Mouse (Mus musculus): ENCODE data around the gene Ren1. TPM values are rescaled to one million over a fixed set of nuclear protein-coding genes. Genes with fewer than 3 reads are reported as not detected.
A peak's percentile ranks its signal among the peaks of the same experiment; 100 is the strongest.

The Ren1 gene
- polyA plus RNA-seq, 1 experiment from 2014 or later = 1.4 TPM

GRCm38 (mm10) chr1:133347693-133348520 lies 2.4 kb upstream of the Ren1 start:
- no peak overlapping the region for H3K9ac ChIP-seq (replicated peaks; ENCODE audit: low read depth, low read length)
- H3K9me3 ChIP-seq (ENCODE audit: control insufficient read depth, low read depth, low read length) = no peaks in the 10 kb centered on the region
- H3K4me3 ChIP-seq (ENCODE audit: low read depth, low read length) = no peak overlapping the region
- ATAC-seq (ENCODE audit: insufficient number of reproducible peaks, insufficient read depth, low FRiP score, low read depth) = no peak
- H3K27ac ChIP-seq (ENCODE audit: low read length) = no peak overlapping the region
- no peaks in the 10 kb centered on the region for H3K4me1 ChIP-seq (ENCODE audit: control insufficient read depth, insufficient read depth, low read length)
- WGBS = 59% methylated on average over 11 of the region's 11 CpGs
- H3K27me3 ChIP-seq (ENCODE audit: control insufficient read depth, insufficient read depth, low read length) = no peaks in the 10 kb centered on the region
- H3K36me3 ChIP-seq (ENCODE audit: control insufficient read depth, insufficient read depth, low read length) = no peaks in the 10 kb centered on the region
- H3K4me2 ChIP-seq (replicated peaks; ENCODE audit: low read depth, low read length) = no peak overlapping the region

GRCm38 (mm10) chr1:133351762-133352161 lies 1.5 kb downstream of the Ren1 start:
- Histone ChIP-seq H3K4me1 (ENCODE audit: control insufficient read depth, insufficient read depth, low read length) (no peaks in the 10 kb centered on the region), H3K36me3 (ENCODE audit: control insufficient read depth, insufficient read depth, low read length) (no peaks in the 10 kb centered on the region), H3K9ac (replicated peaks; ENCODE audit: low read depth, low read length) (no peak overlapping the region), H3K4me3 (ENCODE audit: low read depth, low read length) (no peak overlapping the region), H3K4me2 (replicated peaks; ENCODE audit: low read depth, low read length) (no peak overlapping the region), H3K27me3 (ENCODE audit: control insufficient read depth, insufficient read depth, low read length) (no peaks in the 10 kb centered on the region), H3K9me3 (ENCODE audit: control insufficient read depth, low read depth, low read length) (no peaks in the 10 kb centered on the region), H3K27ac (ENCODE audit: low read length) (no peak overlapping the region)
- 59% methylated on average over 9 of the region's 9 CpGs for WGBS
- no peak for ATAC-seq (ENCODE audit: insufficient number of reproducible peaks, insufficient read depth, low FRiP score, low read depth)

- WGBS = 54% methylated on average over 12 of the region's 12 CpGs
- no peak overlapping the region for H3K27ac ChIP-seq (ENCODE audit: low read length)
- H3K36me3 ChIP-seq (ENCODE audit: control insufficient read depth, insufficient read depth, low read length) = no peaks in the 10 kb centered on the region
- no peaks in the 10 kb centered on the region for H3K27me3 ChIP-seq (ENCODE audit: control insufficient read depth, insufficient read depth, low read length)
- no peak overlapping the region for H3K4me2 ChIP-seq (replicated peaks; ENCODE audit: low read depth, low read length)
- H3K4me1 ChIP-seq (ENCODE audit: control insufficient read depth, insufficient read depth, low read length) = no peaks in the 10 kb centered on the region
- H3K9ac ChIP-seq (replicated peaks; ENCODE audit: low read depth, low read length) = no peak overlapping the region
- no peak overlapping the region for H3K4me3 ChIP-seq (ENCODE audit: low read depth, low read length)
- ATAC-seq (ENCODE audit: insufficient number of reproducible peaks, insufficient read depth, low FRiP score, low read depth) = no peak
- H3K9me3 ChIP-seq (ENCODE audit: control insufficient read depth, low read depth, low read length) = no peaks in the 10 kb centered on the region
Observed at GRCm38 (mm10) chr1:133353371-133353809, 3.1 kb downstream of the Ren1 start.

GRCm38 (mm10) chr1:133355469-133355868 lies 5.2 kb downstream of the Ren1 start:
- no peak overlapping the region for H3K27ac ChIP-seq (ENCODE audit: low read length)
- no peak overlapping the region for H3K4me3 ChIP-seq (ENCODE audit: low read depth, low read length)
- no peaks in the 10 kb centered on the region for H3K4me1 ChIP-seq (ENCODE audit: control insufficient read depth, insufficient read depth, low read length)
- no peaks in the 10 kb centered on the region for H3K9me3 ChIP-seq (ENCODE audit: control insufficient read depth, low read depth, low read length)
- no peaks in the 10 kb centered on the region for H3K27me3 ChIP-seq (ENCODE audit: control insufficient read depth, insufficient read depth, low read length)
- no peaks in the 10 kb centered on the region for H3K36me3 ChIP-seq (ENCODE audit: control insufficient read depth, insufficient read depth, low read length)
- no peak for ATAC-seq (ENCODE audit: insufficient number of reproducible peaks, insufficient read depth, low FRiP score, low read depth)
- no peak overlapping the region for H3K9ac ChIP-seq (replicated peaks; ENCODE audit: low read depth, low read length)
- no peak overlapping the region for H3K4me2 ChIP-seq (replicated peaks; ENCODE audit: low read depth, low read length)
- WGBS = 39% methylated on average over 5 of the region's 5 CpGs

GRCm38 (mm10) chr1:133355912-133356311 lies 5.6 kb downstream of the Ren1 start:
- Histone ChIP-seq H3K4me1 (ENCODE audit: control insufficient read depth, insufficient read depth, low read length) (no peaks in the 10 kb centered on the region), H3K4me3 (ENCODE audit: low read depth, low read length) (no peak overlapping the region), H3K4me2 (replicated peaks; ENCODE audit: low read depth, low read length) (no peak overlapping the region), H3K27me3 (ENCODE audit: control insufficient read depth, insufficient read depth, low read length) (no peaks in the 10 kb centered on the region), H3K27ac (ENCODE audit: low read length) (no peak overlapping the region), H3K9me3 (ENCODE audit: control insufficient read depth, low read depth, low read length) (no peaks in the 10 kb centered on the region), H3K9ac (replicated peaks; ENCODE audit: low read depth, low read length) (no peak overlapping the region), H3K36me3 (ENCODE audit: control insufficient read depth, insufficient read depth, low read length) (no peaks in the 10 kb centered on the region)
- WGBS = 47% methylated on average over 15 of the region's 15 CpGs
- ATAC-seq (ENCODE audit: insufficient number of reproducible peaks, insufficient read depth, low FRiP score, low read depth) = 0 out of 2 replicates have a peak, but pooled peaks have one; percentile 38

GRCm38 (mm10) chr1:133356330-133356729 lies 6.0 kb downstream of the Ren1 start:
- Histone ChIP-seq H3K4me1 (ENCODE audit: control insufficient read depth, insufficient read depth, low read length) (no peaks in the 10 kb centered on the region), H3K4me3 (ENCODE audit: low read depth, low read length) (no peak overlapping the region), H3K4me2 (replicated peaks; ENCODE audit: low read depth, low read length) (no peak overlapping the region), H3K9ac (replicated peaks; ENCODE audit: low read depth, low read length) (no peak overlapping the region), H3K36me3 (ENCODE audit: control insufficient read depth, insufficient read depth, low read length) (no peaks in the 10 kb centered on the region), H3K27me3 (ENCODE audit: control insufficient read depth, insufficient read depth, low read length) (no peaks in the 10 kb centered on the region), H3K27ac (ENCODE audit: low read length) (no peak overlapping the region), H3K9me3 (ENCODE audit: control insufficient read depth, low read depth, low read length) (no peaks in the 10 kb centered on the region)
- 0 out of 2 replicates have a peak, but pooled peaks have one; percentile 10 for ATAC-seq (ENCODE audit: insufficient number of reproducible peaks, insufficient read depth, low FRiP score, low read depth)
- 48% methylated on average over 8 of the region's 8 CpGs for WGBS

- H3K36me3 ChIP-seq (ENCODE audit: control insufficient read depth, insufficient read depth, low read length) = no peaks in the 10 kb centered on the region
- no peak overlapping the region for H3K4me2 ChIP-seq (replicated peaks; ENCODE audit: low read depth, low read length)
- H3K9ac ChIP-seq (replicated peaks; ENCODE audit: low read depth, low read length) = no peak overlapping the region
- H3K27me3 ChIP-seq (ENCODE audit: control insufficient read depth, insufficient read depth, low read length) = peaks cover 5% of the 10 kb centered on the region
- no peak overlapping the region for H3K4me3 ChIP-seq (ENCODE audit: low read depth, low read length)
- H3K9me3 ChIP-seq (ENCODE audit: control insufficient read depth, low read depth, low read length) = no peaks in the 10 kb centered on the region
- H3K4me1 ChIP-seq (ENCODE audit: control insufficient read depth, insufficient read depth, low read length) = peaks cover 3% of the 10 kb centered on the region; the same call in 1 of the 2 replicates
- WGBS = 88% methylated on average over 6 of the region's 6 CpGs
- ATAC-seq (ENCODE audit: insufficient number of reproducible peaks, insufficient read depth, low FRiP score, low read depth) = no peak
- no peak overlapping the region for H3K27ac ChIP-seq (ENCODE audit: low read length)
Observed at GRCm38 (mm10) chr1:133361006-133361405, 10.7 kb downstream of the Ren1 start.

GRCm38 (mm10) chr1:133362103-133362502 lies 11.8 kb downstream of the Ren1 start:
- Histone ChIP-seq H3K36me3 (ENCODE audit: control insufficient read depth, insufficient read depth, low read length) (no peaks in the 10 kb centered on the region), H3K9ac (replicated peaks; ENCODE audit: low read depth, low read length) (no peak overlapping the region), H3K27ac (ENCODE audit: low read length) (no peak overlapping the region), H3K27me3 (ENCODE audit: control insufficient read depth, insufficient read depth, low read length) (peaks cover 5% of the 10 kb centered on the region), H3K4me1 (ENCODE audit: control insufficient read depth, insufficient read depth, low read length) (peaks cover 3% of the 10 kb centered on the region; the same call in 1 of the 2 replicates), H3K4me2 (replicated peaks; ENCODE audit: low read depth, low read length) (no peak overlapping the region), H3K9me3 (ENCODE audit: control insufficient read depth, low read depth, low read length) (no peaks in the 10 kb centered on the region), H3K4me3 (ENCODE audit: low read depth, low read length) (no peak overlapping the region)
- 83% methylated on average over 5 of the region's 5 CpGs for WGBS
- ATAC-seq (ENCODE audit: insufficient number of reproducible peaks, insufficient read depth, low FRiP score, low read depth) = no peak

Data from stomach, embryonic 14.5 days (tissue).